Mouse (Mus musculus): ENCODE results near the gene Vegfa.

The Vegfa gene

DNA sequence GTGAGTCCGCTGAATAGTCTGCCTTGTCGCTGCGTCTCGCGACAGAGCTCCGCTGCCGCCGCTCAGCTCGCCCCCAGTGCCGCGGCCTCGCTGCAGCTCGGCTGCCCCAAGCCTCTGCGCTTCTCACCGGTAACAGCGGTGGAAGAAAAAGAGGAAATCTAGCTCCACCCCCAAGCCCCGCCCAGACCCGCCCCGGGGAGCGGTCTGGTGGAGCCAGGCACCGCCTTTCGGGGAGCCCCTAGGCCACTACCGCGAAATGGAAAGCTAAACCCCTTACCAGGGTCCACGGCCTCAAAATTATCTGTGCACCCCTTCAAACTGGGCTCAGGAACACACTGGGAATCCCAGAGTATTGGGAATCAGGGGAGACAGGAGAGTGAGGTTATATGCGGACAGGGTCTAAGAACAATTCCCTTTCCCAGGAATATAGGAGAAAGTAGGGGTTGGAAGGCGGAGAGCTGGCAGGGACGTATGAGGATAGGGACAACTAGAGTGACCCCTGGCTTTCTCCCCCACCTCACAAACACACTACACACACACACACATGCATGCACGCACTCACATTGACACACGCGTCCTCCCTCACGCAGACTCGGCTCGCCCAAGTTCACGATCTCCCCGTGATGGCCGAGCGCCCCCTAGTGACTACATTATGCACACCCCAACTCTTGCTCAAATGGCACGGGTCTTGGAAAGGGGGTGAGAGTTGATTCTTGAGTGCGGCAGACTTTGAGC is at the start of gene Vegfa:
TSS of gene Vegfa (minus strand) at position 113 of the 735 bp plus-strand sequence.
- DNase-seq: peak; percentile 85 to 88

DNA sequence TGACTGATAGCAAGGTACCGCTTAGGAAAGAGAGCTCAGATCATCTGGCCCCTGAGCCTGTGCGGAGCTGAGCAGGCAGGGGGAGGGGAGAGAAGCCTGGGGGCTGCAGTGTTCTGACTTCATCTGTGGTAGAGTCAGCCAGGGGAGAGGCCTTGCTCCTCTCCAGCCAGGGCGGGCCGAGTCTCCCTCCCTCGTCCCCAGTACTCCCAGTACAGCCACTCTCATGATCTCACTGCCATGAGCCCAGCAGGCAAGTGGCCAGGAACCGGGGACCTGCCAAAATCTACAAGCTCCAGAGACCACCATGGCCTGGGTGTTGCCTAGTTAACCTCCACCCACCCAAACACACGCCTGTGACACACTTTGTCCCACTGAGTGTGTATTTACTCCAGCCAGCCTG is 49.5 kb upstream of the Vegfa start:
- DNase-seq: no peak

DNA sequence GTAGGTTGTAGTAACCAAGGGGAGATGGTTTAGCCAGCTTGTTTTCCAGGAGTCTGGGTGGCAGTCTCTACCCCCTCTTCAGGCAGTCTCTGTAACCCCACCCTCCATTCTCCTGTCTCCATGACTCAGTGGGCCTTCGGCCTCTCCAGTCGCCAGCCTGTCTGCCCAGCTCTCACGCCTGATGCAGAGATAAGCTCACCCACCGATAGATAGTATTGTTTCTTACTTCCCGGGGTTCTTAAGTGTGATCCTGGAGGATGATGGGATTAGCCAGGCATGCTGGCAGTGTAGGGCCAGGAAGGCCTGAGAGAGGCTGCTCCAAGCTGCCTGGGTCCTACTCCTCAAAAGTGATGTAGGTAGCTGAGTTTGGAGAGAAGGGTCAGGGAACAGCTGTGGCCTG is 48.9 kb upstream of the Vegfa start:
- DNase-seq: no peak

DNA sequence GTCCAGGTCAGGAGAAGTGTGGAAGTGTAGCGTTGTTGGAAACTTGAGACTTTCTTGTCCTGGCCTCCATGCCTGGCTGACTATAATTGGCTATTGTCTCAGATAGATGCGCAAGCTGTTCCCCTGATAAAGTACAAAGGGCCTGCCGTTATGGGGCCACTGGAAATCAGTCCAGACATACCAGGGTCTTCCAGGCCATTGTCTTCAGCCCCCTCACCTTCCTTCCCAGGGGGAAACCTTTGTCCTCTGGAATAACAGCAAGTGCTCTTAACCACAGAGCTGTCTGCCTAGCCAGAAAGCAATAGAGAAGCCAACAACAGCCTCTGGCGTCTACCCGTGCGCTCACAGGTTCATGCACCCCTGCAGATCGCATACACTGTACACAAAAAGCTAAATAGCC is 48.2 kb upstream of the Vegfa start:
- no peak for DNase-seq

DNA sequence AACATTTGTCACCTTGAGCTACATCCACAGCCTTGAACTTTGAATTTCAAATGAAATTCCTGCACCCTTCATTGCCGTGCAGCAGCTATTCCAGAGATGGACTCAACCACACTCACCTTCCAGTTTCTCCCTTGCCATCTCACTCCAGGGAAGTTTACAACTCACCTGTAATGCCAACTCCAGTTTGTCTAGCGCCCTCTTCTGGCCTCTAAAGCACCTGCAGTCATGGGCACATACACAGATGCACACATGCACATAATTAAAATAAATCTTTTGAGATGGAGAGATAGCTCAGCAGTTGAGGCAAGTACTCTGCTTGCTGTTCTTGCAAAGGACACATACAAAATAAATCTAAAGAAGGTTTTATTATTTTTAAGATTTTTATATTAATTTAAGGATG is 46.9 kb upstream of the Vegfa start:
- no peak for DNase-seq

DNA sequence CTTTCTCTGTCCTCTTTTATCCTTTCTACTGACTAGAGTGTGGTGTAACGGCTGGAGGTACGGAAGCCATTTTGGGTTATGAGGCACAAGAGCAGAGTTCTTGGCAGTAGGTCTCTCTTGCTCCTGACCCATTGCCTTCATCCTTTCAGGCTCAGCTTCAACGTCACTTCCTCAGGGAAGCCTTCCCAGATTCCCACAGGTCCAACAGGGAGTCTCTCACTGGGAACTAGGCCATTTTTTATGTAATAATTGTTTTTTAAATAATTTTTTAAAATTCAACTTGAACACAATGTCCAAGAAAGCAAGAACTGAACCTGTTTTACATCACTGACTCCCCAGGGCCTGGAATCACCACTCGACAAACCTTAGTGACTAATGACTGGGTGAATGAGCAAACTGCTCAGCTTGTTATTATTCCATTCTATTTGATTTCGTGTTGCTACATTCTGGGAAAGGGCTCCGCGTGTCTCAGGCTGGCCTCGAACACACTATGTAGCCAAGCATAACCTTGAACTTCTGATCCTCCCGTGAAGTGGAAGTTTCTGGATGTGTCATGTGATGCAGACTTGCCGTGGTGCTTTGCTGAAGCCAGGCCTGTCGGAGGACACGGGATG is 45.9 kb upstream of the Vegfa start:
- no peak for DNase-seq

DNA sequence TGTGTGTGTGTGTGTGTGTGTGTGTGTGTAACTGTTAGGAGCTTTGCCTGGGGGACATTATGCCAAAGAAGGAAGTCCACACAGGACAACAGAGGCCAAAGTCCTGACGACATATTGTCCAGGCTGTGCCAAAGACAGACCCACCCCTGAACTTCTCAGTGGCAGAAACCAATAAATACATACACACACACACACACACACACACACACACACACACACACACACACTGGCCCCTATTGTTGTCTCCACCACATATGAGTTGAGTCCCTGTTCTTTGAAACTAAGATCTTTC is 44.0 kb upstream of the Vegfa start:
- no peak for DNase-seq

DNA sequence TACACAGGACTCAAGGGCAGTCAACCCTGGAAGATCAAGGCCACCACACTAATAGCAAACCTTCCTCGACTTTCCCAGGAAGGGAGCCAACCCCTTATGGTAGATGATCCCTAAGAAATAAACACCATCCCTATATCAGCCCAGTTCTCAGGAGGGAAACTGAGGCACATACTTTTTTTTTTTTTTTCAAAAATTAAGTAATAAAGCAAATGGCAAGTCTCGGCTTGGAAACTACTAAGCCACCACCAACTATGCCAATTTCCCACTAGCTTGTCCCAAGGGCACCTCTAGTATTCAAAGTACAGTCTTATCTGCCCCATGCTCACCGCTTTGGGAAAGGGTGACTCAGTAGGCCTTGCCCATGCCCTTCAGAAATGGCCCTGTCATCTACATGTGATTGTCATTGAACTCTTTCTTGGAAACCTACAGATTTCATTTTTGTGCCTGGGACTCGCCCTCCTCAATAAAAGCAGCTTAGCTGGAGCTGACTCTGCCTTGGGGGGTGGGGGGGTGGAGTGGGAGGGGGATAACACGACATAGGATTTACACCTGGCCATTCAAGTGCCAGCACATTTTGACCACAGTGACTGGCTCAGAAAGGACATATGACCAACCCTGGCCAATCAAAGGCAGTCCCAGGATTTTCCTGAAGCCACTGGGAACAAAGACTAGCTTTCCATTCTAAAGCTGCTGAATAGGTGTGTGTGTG is 43.5 kb upstream of the Vegfa start:
- DNase-seq: no peak

DNA sequence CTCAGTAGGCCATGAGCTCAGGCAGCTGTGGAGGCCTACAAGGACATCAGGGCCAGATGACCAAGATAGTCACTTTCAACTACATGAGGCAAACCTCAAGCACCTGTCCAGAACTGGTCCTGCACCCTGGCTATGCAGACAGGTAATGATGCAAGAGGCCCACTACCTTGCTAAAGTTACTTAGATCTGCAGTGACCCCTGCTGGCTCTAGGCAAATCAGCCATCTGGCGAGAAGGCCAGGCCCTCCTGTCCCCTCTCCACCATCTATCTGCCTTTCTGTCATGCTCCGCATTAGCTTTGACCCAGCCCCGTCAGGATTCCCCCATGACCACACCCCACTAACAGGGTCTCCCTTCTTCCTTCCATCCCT is 42.9 kb upstream of the Vegfa start:
- DNase-seq: peak; percentile 30 to 49

DNA sequence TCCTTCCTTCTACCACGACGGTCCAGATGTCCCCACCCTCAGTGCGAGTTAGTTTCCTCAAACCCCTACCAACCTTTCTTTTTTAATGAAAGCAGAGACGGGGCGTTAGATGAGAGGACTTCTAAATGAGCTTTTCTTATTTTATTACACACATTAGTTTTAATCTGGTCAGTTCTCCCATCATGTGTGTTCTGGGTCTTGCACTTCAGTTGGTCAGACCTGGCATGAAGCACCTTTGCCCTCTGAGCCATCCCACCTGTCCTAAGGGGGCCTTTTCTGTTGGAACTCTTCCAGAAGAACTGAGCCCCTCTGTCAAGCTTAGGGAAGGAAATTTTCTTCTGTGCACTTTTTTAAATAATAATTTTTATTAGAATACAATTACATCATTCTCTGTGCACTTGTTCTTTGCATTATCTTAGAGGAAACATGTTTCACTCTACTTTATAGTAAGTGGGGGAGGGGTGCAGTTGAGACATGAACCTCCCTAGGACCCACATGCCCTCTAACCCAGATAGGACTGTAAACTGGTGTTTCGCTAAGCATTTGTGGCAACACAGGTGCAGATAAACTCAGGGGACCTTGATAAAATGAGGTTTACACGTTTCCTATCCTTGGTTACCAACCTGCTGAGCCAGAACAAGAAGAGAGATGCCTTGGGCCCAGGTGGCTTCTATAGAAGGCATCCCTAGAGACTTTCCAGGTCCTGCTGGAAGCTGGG is 42.4 kb upstream of the Vegfa start:
- DNase-seq: peak in 1 of 2 experiments; percentile 26

DNA sequence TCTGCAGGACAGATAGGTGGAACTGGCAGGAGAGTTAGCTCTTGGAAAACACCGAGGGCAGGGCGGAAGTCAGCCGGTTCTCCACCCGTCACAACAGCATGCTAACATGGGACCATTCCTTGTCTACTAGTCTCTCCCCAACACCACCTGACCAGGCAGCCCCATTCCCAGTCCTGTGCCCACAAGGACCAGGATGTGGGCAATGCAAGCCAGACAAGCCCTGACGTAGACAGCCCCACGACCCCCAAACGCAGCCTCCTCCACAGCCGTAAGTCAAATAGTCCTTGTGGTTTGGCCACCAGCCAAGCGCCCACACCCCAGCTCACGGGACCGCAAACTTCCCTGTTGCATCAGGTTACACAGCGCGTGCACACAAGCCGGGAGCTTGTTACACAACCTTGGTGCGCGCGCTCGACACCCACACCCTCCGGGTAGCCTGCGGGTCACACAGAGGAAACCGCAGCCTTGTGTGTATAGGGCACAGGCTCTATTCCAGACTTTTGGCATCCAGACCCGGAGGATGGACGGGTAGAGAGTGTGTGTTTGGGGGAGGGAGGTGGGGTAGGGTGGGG is 41.6 kb upstream of the Vegfa start:
- DNase-seq: peak; percentile 81 to 90

DNA sequence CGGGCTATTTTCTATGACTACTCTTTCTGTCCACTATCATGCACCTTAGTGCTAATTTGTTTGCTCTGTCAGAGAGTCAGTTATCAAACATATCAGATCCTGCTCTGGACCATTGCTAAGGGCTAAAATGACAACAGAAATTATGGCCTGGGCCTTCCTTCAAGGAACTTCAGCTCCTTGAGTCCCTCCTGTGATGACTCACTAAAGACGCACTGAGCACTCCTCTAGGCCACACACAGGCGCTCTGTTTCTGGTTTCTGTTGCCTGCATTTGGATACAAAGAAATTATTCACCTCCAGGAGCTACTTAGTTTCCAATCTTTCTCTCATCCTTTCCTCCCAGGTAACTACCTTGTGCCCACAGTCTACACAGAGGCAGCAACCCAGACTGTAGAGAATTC is 39.4 kb upstream of the Vegfa start:
- no peak for DNase-seq

DNA sequence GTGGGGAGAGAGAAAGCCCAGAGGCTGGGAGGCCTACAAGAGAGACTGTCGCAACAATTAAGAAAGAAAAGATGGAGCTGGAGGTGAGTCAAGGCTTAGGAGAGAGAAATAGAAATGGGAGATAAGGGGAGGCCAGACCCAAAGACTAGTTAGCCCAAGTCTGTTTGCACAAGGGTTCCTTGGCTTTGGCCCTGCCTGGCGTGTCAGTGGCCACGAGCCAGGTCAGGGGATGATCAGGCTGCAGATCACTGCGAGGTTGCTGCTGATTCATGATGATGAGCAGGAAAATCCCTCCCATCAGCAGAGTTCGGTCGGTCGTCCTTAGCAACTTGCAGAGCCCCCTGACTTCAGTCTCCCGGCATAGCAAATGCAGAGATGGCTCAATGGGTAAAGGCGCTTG is 37.9 kb upstream of the Vegfa start:
- DNase-seq: no peak

DNA sequence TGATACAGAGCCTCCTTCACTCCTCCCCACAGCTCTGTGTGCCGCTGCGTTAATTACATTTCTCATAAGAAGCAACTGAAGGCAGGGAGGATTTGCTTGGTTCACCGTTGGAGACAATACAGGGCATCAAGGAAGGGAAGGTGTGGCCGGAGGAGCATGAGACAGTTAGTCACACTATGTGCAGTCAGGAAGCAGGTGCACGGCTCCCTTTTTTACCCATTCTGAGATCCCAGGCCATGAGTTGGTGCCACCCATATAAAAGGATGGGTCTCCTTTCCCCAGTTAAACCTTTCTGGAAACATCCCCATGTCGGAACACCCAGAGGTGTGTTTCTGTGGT is 31.8 kb upstream of the Vegfa start:
- no peak for DNase-seq

DNA sequence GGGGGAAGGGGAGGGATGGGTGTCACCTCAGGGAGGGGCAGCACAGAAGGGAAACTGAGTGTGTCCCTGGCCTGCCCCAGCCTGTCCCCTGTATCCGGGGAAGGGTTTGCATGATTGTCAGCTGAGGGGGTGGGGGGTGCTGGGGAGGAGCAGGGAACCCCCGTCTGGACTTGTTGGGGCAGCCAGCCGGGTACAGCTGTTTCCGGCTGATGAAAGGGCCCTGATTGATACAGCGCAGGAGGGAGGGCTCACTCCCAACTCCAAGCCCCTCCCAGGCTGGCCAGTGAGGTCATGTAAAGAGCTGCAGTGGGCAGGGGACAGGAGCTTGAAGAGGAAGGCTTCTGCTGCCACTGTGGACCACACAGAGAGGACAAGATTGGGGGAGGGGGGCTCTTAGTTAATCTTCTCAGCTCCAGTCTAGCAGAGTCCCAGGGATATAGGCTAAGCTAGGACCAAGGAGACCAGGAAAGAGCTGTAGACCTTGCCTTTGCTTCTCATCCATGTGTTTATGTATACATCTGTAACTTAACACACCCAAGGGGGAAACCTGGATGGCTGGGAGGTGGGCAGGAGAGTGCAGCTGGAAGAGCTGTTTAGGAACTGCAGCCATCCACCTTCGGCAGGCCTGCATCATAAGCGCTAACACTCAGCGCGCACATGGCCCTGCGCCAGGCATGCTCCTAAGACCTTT is 31.3 kb upstream of the Vegfa start:
- no peak for DNase-seq

DNA sequence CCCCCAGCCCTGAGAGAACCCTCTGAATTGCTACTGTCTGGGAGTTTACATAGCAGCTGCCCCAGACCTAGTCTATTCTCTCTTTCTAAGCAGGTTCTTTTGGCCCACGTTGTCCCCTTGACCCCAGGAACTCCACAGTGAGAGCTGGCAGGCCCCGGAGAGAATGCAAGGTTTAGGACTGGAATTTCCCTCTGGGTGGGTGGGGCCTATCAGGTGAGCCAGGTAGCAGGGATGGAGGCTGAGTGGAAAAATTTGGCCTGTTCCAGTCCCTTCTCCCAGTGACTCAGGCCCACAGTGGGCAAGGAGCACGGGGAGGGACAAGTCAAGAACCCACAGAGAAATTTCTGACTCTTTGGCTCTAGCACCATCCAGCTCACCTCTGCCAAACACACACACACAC is 28.1 kb upstream of the Vegfa start:
- DNase-seq: no peak

DNA sequence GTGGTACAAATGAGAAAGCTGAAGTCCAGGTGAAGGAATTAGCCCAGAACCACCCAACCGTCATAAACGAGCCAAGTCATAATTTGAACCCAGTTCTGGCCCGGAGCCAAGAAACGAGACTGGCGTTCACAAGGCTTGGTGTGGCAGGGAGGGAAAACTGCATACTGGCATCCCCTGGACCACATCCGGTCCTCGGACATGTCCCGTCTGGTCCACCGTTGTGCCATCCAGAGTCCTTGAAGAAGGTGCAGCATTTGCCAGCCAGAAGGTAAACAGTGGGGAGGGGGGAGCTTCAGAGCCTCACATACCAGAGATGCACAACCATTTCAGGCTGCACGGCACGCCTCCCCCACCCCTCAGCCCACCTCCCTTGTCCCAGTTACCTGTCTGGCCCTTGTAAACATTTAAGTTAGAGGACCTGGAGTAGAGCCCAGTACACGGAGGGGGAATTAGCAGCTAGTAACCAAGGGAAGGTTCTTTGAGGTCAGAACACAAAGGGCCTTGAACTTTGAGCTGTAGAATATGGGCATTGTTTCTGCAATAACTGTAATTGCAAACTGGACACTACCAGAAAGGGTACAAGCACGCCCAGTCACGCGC is 27.2 kb upstream of the Vegfa start:
- DNase-seq: no peak

DNA sequence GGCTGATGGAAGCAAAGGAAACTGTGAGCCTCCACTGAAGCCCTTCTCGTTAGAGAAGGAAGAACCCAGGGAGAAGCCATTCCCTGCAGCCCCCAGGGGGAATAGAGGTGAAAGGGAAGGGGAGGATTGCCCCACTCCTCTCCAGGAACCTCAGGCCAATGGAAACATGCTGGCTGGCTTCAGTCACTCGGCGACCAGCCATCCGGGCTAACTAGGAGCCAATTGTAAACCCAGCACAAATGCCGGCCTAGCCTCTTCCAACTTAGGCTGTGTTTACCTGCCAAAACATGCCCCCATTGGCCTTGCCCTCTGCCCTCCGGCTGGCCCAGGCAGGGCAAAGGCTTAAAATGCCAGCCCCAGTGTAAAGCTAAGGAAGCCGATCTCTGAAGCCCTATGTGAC is 24.1 kb upstream of the Vegfa start:
- DNase-seq: no peak

DNA sequence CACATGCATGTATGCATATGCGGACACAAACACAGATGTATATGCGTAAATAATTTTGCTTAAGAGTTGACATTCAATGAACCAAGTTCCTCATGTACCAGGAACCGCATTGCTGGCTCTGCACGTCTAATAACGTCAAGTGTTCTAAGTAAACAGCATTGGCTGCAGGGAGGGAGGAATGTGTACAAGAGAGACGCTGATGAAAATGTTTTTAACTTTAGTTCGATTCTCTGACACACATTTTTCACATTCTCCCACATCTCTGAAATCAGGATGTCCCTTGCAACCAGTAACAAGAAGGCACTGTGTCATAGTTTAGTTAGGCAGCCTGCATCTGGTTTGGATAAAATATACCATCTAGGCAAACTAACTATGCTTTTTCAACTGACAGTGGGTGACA is 23.6 kb upstream of the Vegfa start:
- no peak for DNase-seq

DNA sequence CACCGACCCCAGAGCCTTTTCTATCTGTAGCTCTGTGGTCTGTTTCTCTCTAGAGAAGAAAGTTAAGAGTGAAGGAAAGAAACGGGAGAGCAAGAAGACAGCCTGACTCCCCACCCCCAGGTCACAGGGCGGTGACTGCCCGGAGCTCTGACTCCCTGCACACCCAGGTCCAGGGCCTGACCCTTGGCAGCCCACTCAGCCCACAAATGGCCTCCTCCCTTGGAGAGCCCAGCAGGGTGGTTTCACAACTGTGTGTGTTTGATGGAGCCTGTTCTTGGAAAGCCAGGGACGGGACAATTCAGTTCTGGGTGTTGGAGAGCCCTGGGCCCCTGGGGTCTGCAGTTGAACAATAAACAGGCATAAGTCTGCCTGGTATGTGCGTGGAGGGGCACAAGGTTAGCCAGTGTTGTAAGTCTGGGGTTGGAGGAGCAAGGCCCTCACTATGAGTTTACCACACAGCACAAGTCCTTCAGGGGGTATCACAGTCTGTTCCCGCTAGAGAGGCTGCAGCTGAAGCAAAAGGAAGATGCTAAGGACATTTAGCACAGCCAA is 21.2 kb upstream of the Vegfa start:
- no peak for DNase-seq

DNA sequence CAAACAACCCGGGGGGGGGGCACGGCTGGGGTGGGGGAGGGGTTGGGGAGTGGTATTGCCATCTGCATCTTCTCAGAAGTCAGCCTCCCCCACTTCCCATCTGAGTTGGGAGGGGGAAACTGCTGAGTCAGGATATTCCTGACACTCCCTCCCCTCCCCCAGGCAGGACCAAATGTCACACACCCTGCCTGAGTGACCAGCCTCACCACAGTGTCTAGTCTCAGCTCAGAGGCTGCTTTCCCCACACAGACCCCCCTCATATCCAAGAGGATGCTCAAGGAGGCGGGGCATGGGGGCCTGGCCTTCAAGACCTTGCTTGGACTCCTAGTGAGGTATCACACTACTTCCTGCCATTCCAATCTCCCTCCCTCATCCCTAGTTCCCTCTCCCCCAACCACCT is 20.0 kb upstream of the Vegfa start:
- no peak for DNase-seq

DNA sequence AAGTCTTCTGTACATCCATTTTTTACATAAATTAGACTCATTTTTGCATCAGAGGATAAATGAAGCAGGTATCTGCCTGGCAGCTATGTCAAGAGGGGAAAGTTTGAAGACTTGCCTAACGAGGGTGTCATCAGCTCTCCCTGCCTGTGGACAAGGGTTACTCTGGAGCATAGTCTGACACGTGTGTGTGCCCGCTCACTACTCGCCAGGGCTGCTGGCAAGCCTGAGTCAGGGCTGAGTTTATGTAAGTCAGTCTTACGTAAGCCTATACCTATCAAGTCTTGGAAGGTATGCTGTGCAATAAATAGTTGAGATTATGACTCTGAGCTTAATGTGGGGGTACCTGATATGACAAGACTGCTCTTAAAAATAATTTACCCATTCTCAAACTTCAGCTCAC is 19.2 kb upstream of the Vegfa start:
- DNase-seq: no peak

Measured in thymus, adult 18-20 months (tissue).